Comparison of ENCODE assay signal across 33 mouse cellular contexts in genomic region chr3:155002781-155003180, GRCm38 (mm10). TPM values are rescaled to one million over a fixed set of nuclear protein-coding genes. Genes with fewer than 3 reads are reported as not detected.
DNase-seq lines count a peak whose midpoint lies in the region; ATAC-seq and TF ChIP-seq lines count a peak whose summit lies in the region.
"Had no signal": no experiment of that assay in that cellular context is flagged by ENCODE, and none has a peak within 500 bp of the region (broad histone marks: within the 10 kb centered on the region; RNA-seq: fewer than 3 reads in every experiment).

No protein-coding gene starts in this region.

- H3K36me3 ChIP-seq in kidney, embryonic 14.5 days (ENCODE audit: control insufficient read depth, insufficient read depth, low read length) = no peaks in the 10 kb centered on the region
- H3K36me3 ChIP-seq in CH12.LX (replicated peaks in 1 of 2; ENCODE audit: control insufficient read depth in 1 of 2, insufficient read depth in 1 of 2, low read length in 1 of 2) = no peaks in the 10 kb centered on the region
- no peaks in the 10 kb centered on the region for H3K36me3 ChIP-seq in lung, postnatal 0 days (ENCODE audit: insufficient read depth, low read length)
- H3K36me3 ChIP-seq: embryonic facial prominence, embryonic 13.5 days; forebrain, embryonic 10.5 days; forebrain, embryonic 15.5 days; heart, embryonic 12.5 days; hindbrain, embryonic 10.5 days; hindbrain, embryonic 15.5 days; limb, embryonic 12.5 days; stomach, embryonic 15.5 days had no signal

- no peak for TF ChIP-seq EP300 in CH12.LX (IDR thresholded peaks at IDR 0.05; ENCODE audit: low read length)
- no peak for TF ChIP-seq EP300 in lung, postnatal 0 days (IDR thresholded peaks at IDR 0.05)

- peak; percentile 0 to 17 for DNase-seq in adrenal gland, postnatal 36 days
- no peak for DNase-seq in adrenal gland, postnatal 4 days (ENCODE audit: low spot score in 2 of 2)
- DNase-seq in kidney, adult 18-20 months = peak; percentile 26
- DNase-seq in CH12.LX (ENCODE audit: extremely low read depth) = peak; percentile 15
- DNase-seq in lung, postnatal 36 days = no peak
- DNase-seq in lung, postnatal 0 days (ENCODE audit: low spot score) = no peak
- DNase-seq: cerebellum, adult 18-20 months; cerebellum, postnatal 10 days; gastrocnemius, postnatal 25 days; heart, adult 11 months; liver, postnatal 0 days; midbrain, embryonic 14.5 days; retina, postnatal 1 day; right cerebral cortex, postnatal 25 days had no signal

- H3K27me3 ChIP-seq in kidney, embryonic 14.5 days (ENCODE audit: control insufficient read depth, insufficient read depth, low read length) = no peaks in the 10 kb centered on the region
- no peaks in the 10 kb centered on the region for H3K27me3 ChIP-seq in CH12.LX (replicated peaks)
- H3K27me3 ChIP-seq in lung, postnatal 0 days (replicated peaks; ENCODE audit: insufficient read depth, low read length) = no peaks in the 10 kb centered on the region
- H3K27me3 ChIP-seq: embryonic facial prominence, embryonic 13.5 days; forebrain, embryonic 15.5 days; heart, embryonic 12.5 days; hindbrain, embryonic 15.5 days; limb, embryonic 12.5 days; stomach, embryonic 15.5 days had no signal

- H3K27ac ChIP-seq in kidney, embryonic 14.5 days (ENCODE audit: low read depth, low read length) = no peak overlapping the region
- no peak overlapping the region for H3K27ac ChIP-seq in CH12.LX (ENCODE audit: insufficient read depth, low read depth)
- H3K27ac ChIP-seq in bone marrow macrophage, adult 2 months (ENCODE audit: insufficient read depth, low read depth, low read length) = peak overlapping the region; percentile 2; the same call in 1 of the 2 replicates
- no peak overlapping the region for H3K27ac ChIP-seq in lung, postnatal 0 days (ENCODE audit: low read length)
- H3K27ac ChIP-seq: embryonic facial prominence, embryonic 13.5 days; forebrain, embryonic 10.5 days; forebrain, embryonic 15.5 days; hindbrain, embryonic 10.5 days; hindbrain, embryonic 15.5 days; left cerebral cortex, adult 2 months; limb, embryonic 12.5 days; macrophage; stomach, embryonic 15.5 days had no signal

- dilution Hi-C loops in CH12.LX (cut with MboI; ENCODE audit: extremely low pct_ligation_motif_present, extremely low pct_unique_long_range_greater_than_20kb, low sequenced_read_pairs) = no loop called here

- H3K9me3 ChIP-seq in kidney, embryonic 14.5 days (ENCODE audit: control insufficient read depth, low read length) = no peaks in the 10 kb centered on the region
- no peaks in the 10 kb centered on the region for H3K9me3 ChIP-seq in CH12.LX (replicated peaks; ENCODE audit: low read length)
- H3K9me3 ChIP-seq in lung, postnatal 0 days (ENCODE audit: low read length) = no peaks in the 10 kb centered on the region
- H3K9me3 ChIP-seq: embryonic facial prominence, embryonic 13.5 days; forebrain, embryonic 10.5 days; forebrain, embryonic 15.5 days; heart, embryonic 12.5 days; hindbrain, embryonic 10.5 days; hindbrain, embryonic 15.5 days; limb, embryonic 12.5 days; stomach, embryonic 15.5 days had no signal

- H3K9ac ChIP-seq in kidney, embryonic 14.5 days (ENCODE audit: low read depth, low read length) = no peak overlapping the region
- H3K9ac ChIP-seq in CH12.LX (ENCODE audit: insufficient read depth, low read depth) = no peak overlapping the region
- H3K9ac ChIP-seq in lung, postnatal 0 days (replicated peaks; ENCODE audit: low read depth) = no peak overlapping the region
- H3K9ac ChIP-seq: embryonic facial prominence, embryonic 13.5 days; forebrain, embryonic 15.5 days; heart, embryonic 12.5 days; hindbrain, embryonic 15.5 days; limb, embryonic 12.5 days; liver, postnatal 0 days; stomach, embryonic 15.5 days had no signal

- no peaks in the 10 kb centered on the region for H3K79me2 ChIP-seq in CH12.LX (replicated peaks; ENCODE audit: control insufficient read depth, extremely low read depth, insufficient read depth, poor library complexity, severe bottlenecking)

- no peak for TF ChIP-seq CTCF in CH12.LX (conservative IDR thresholded peaks at IDR 0.05 in 1 of 2, IDR thresholded peaks at IDR 0.05 in 1 of 2; ENCODE audit: low read depth in 2 of 2, low read length in 2 of 2)
- TF ChIP-seq CTCF in bone marrow macrophage, adult 2 months (IDR thresholded peaks at IDR 0.05; ENCODE audit: low read depth, low read length) = no peak
- TF ChIP-seq CTCF in lung, postnatal 0 days (IDR thresholded peaks at IDR 0.05) = no peak

- H3K4me3 ChIP-seq in kidney, embryonic 14.5 days (ENCODE audit: low read length) = no peak overlapping the region
- no peak overlapping the region for H3K4me3 ChIP-seq in CH12.LX (replicated peaks in 1 of 3; ENCODE audit: low read depth in 2 of 3, low read length in 2 of 3, poor library complexity in 1 of 3)
- H3K4me3 ChIP-seq in bone marrow macrophage, adult 2 months (ENCODE audit: insufficient read depth, low read length) = no peak overlapping the region
- no peak overlapping the region for H3K4me3 ChIP-seq in lung, postnatal 0 days (ENCODE audit: low read depth, low read length)
- H3K4me3 ChIP-seq: embryonic facial prominence, embryonic 13.5 days; forebrain, embryonic 10.5 days; forebrain, embryonic 15.5 days; heart, embryonic 12.5 days; hindbrain, embryonic 10.5 days; hindbrain, embryonic 15.5 days; left cerebral cortex, adult 2 months; limb, embryonic 12.5 days; stomach, embryonic 15.5 days had no signal

- H3K4me1 ChIP-seq in kidney, embryonic 14.5 days (ENCODE audit: control insufficient read depth, insufficient read depth, low read length) = no peaks in the 10 kb centered on the region
- peaks cover 0 to 21% of the 10 kb centered on the region in 2 experiments; a peak in 2 of 4 replicates for H3K4me1 ChIP-seq in CH12.LX (ENCODE audit: control insufficient read depth in 1 of 2, insufficient read depth in 2 of 2)
- peaks cover 3% of the 10 kb centered on the region; the same call in 1 of the 2 replicates for H3K4me1 ChIP-seq in bone marrow macrophage, adult 2 months (ENCODE audit: control insufficient read depth, insufficient read depth, low read length)
- no peaks in the 10 kb centered on the region for H3K4me1 ChIP-seq in lung, postnatal 0 days (ENCODE audit: insufficient read depth, low read depth, low read length)
- H3K4me1 ChIP-seq: embryonic facial prominence, embryonic 13.5 days; forebrain, embryonic 10.5 days; forebrain, embryonic 15.5 days; heart, embryonic 12.5 days; hindbrain, embryonic 10.5 days; hindbrain, embryonic 15.5 days; limb, embryonic 12.5 days; stomach, embryonic 15.5 days had no signal

- H3K4me2 ChIP-seq in kidney, embryonic 14.5 days (replicated peaks; ENCODE audit: low read depth, low read length) = no peak overlapping the region
- H3K4me2 ChIP-seq in CH12.LX (ENCODE audit: insufficient read depth, low read depth, poor library complexity, severe bottlenecking) = no peak overlapping the region
- H3K4me2 ChIP-seq in lung, postnatal 0 days (replicated peaks; ENCODE audit: low read depth, low read length) = no peak overlapping the region
- H3K4me2 ChIP-seq: embryonic facial prominence, embryonic 13.5 days; forebrain, embryonic 15.5 days; heart, embryonic 12.5 days; hindbrain, embryonic 15.5 days; limb, embryonic 12.5 days; liver, embryonic 11.5 days; stomach, embryonic 15.5 days had no signal

- in situ Hi-C loops in CH12.LX (cut with MboI; ENCODE audit: low pct_ligation_motif_present, low pct_unique_long_range_greater_than_20kb, low sequenced_read_pairs) = no loop called here

- ATAC-seq in kidney, embryonic 14.5 days (ENCODE audit: low FRiP score, low TSS enrichment) = no peak
- no peak for ATAC-seq in lung, postnatal 0 days
- ATAC-seq: activated CD4-positive, CD25-positive, alpha-beta regulatory T cell, adult 4 months; forebrain, embryonic 15.5 days; inflammation-experienced regulatory T-cells, adult 6 months; liver, postnatal 0 days had no signal

- no peak for TF ChIP-seq RAD21 in CH12.LX (IDR thresholded peaks at IDR 0.05; ENCODE audit: low read depth, low read length)

- 54% methylated on average over 4 of the region's 4 CpGs for WGBS in kidney, embryonic 14.5 days
- 77% methylated on average over 4 of the region's 4 CpGs for WGBS in lung, postnatal 0 days

- no peak for TF ChIP-seq POLR2A in CH12.LX (IDR thresholded peaks at IDR 0.05; ENCODE audit: low read depth, low read length)
- no peak for TF ChIP-seq POLR2A in bone marrow macrophage, adult 2 months (IDR thresholded peaks at IDR 0.05; ENCODE audit: borderline replicate concordance, low read depth, low read length)

TF ChIP-seq in CH12.LX, 34 proteins besides CTCF, POLR2A, EP300 and RAD21:
- TF ChIP-seq POLR2AphosphoS2 (IDR thresholded peaks at IDR 0.05; ENCODE audit: low read depth, low read length) (no peak), MYC (IDR thresholded peaks at IDR 0.05; ENCODE audit: low read depth, low read length) (no peak), CHD2 (IDR thresholded peaks at IDR 0.05; ENCODE audit: low read length) (no peak), MAX (IDR thresholded peaks at IDR 0.05; ENCODE audit: low read length) (no peak), IRF4 (IDR thresholded peaks at IDR 0.05; ENCODE audit: low read depth, low read length) (no peak), HCFC1 (IDR thresholded peaks at IDR 0.05; ENCODE audit: low read depth, low read length) (no peak), MXI1 (IDR thresholded peaks at IDR 0.05; ENCODE audit: low read depth, low read length) (no peak), NRF1 (IDR thresholded peaks at IDR 0.05; ENCODE audit: low read depth, low read length) (no peak), ZKSCAN1 (IDR thresholded peaks at IDR 0.05; ENCODE audit: borderline replicate concordance, low read depth, low read length) (no peak), ZNF384 (IDR thresholded peaks at IDR 0.05; ENCODE audit: low read depth, low read length) (no peak), BHLHE40 (IDR thresholded peaks at IDR 0.05; ENCODE audit: low read depth, low read length) (no peak), ETS1 (conservative IDR thresholded peaks at IDR 0.05; ENCODE audit: low read depth, low read length) (no peak), USF2 (conservative IDR thresholded peaks at IDR 0.05; ENCODE audit: low read depth, low read length) (no peak)

RNA-seq across cellular contexts. Expression of gene Tnni3k, which starts 52.4 kb away (rescaled TPM):
- total RNA-seq in adrenal gland, postnatal 36 days (2021) = not detected
- total RNA-seq in adrenal gland, postnatal 4 days (2021) = not detected
- polyA plus RNA-seq in kidney, embryonic 14.5 days (2014; fragmentation: Nextera tagmentation; extraction: Ambion mirVana) = not detected in 2 replicates
- total RNA-seq in CH12.LX (2012; rRNA removed) (not detected in 2 replicates), CH12.LX (2014; rRNA removed) (0.07 TPM in 1 of 2 replicates, not detected in the other)
- polyA plus RNA-seq in CH12.LX (2012; ENCODE audit: insufficient read length, low read depth) = 0.11 TPM in 1 of 2 replicates, not detected in the other
- polyA plus RNA-seq in bone marrow macrophage, adult 2 months (2012; ENCODE audit: insufficient read depth, insufficient read length, missing spikeins) = not detected in 2 replicates
- 0.69 and 0.75 TPM in 2 replicates for polyA plus RNA-seq in lung, postnatal 0 days (2015; fragmentation: Nextera tagmentation; extraction: Ambion mirVana)
- total RNA-seq: common myeloid progenitor, adult 5-6 weeks; ES-E14; gastrocnemius, adult 18-20 months; gastrocnemius, postnatal 25 days; monocyte, adult 5-6 weeks had no signal
- polyA plus RNA-seq: activated CD4-positive, CD25-positive, alpha-beta regulatory T cell, adult 4 months; forebrain, embryonic 10.5 days; inflammation-experienced regulatory T-cells, adult 6 months; limb, embryonic 12.5 days; liver, postnatal 0 days; macrophage; midbrain, embryonic 14.5 days; stomach, embryonic 15.5 days had no signal

Comparison
In these comparisons a context has a peak if more than half of its experiments do, and no peak if none do; other contexts are left out.
1. DNase-seq: peak in adrenal gland, postnatal 36 days (2 of 2), kidney, adult 18-20 months (single experiment) and CH12.LX (single experiment); none in adrenal gland, postnatal 4 days (0 of 2), lung, postnatal 36 days (single experiment) and lung, postnatal 0 days (single experiment).